Mouse (Mus musculus): Measurements from ENCODE around the gene Nmur1. TPM values are rescaled to one million over a fixed set of nuclear protein-coding genes. Genes with fewer than 3 reads are reported as not detected.

The Nmur1 gene
- total and polyA plus RNA-seq, 3 experiments, result not detected

- peak; percentile 57 for DNase-seq (ENCODE audit: low read depth, low spot score)
- Histone ChIP-seq H3K9me3 (replicated peaks; ENCODE audit: insufficient read depth, low read length) (no peaks in the 10 kb centered on the region), H3K4me1 (ENCODE audit: control insufficient read depth in 1 of 2, insufficient read depth in 2 of 2, low read length in 2 of 2) (peaks cover 0 to 6% of the 10 kb centered on the region in 2 experiments; a peak in 2 of 4 replicates), H3K27ac (ENCODE audit: control insufficient read depth, low read depth, low read length) (peak overlapping the region; percentile 66), H3K27me3 (ENCODE audit: control insufficient read depth in 1 of 2, insufficient read depth in 2 of 2, low read length in 2 of 2) (no peaks in the 10 kb centered on the region), H3K4me3 (ENCODE audit: control insufficient read depth in 1 of 2, insufficient read depth in 1 of 2, low read depth in 2 of 2, low read length in 2 of 2) (no peak overlapping the region), H3K36me3 (ENCODE audit: control insufficient read depth in 1 of 2, insufficient read depth in 2 of 2, low read length in 2 of 2) (peaks cover 17 to 50% of the 10 kb centered on the region in 2 experiments; a peak in 3 of 4 replicates), H3K79me2 (ENCODE audit: control insufficient read depth, insufficient read depth, low read length, poor library complexity) (no peaks in the 10 kb centered on the region), H3K9ac (ENCODE audit: control insufficient read depth, low read depth, low read length, poor library complexity, severe bottlenecking) (no peak overlapping the region)
- no peak for TF ChIP-seq TCF12 (IDR thresholded peaks at IDR 0.05; ENCODE audit: low read depth, low read length)
- no peak for TF ChIP-seq ZKSCAN1 (IDR thresholded peaks at IDR 0.05; ENCODE audit: low read depth, low read length)
- TF ChIP-seq MEF2A (IDR thresholded peaks at IDR 0.05; ENCODE audit: extremely low read depth, insufficient replicate concordance, low read depth, low read length, poor library complexity, severe bottlenecking), result no peak
- no peak for TF ChIP-seq ELF1 (IDR thresholded peaks at IDR 0.05; ENCODE audit: low read depth, low read length)
- no peak for TF ChIP-seq E2F4 (IDR thresholded peaks at IDR 0.05; ENCODE audit: borderline replicate concordance, low read depth, low read length)
- TF ChIP-seq ZC3H11A (IDR thresholded peaks at IDR 0.05; ENCODE audit: low read depth, low read length), result no peak
- TF ChIP-seq ZNF384 (IDR thresholded peaks at IDR 0.05; ENCODE audit: low read depth, low read length), result no peak
- no peak for TF ChIP-seq MAFK (IDR thresholded peaks at IDR 0.05; ENCODE audit: borderline replicate concordance, low read depth, low read length)
- no peak for TF ChIP-seq JUND (IDR thresholded peaks at IDR 0.05; ENCODE audit: low read depth, low read length)
- TF ChIP-seq ETS1 (IDR thresholded peaks at IDR 0.05; ENCODE audit: low read depth, low read length), result no peak
- no peak for TF ChIP-seq MXI1 (IDR thresholded peaks at IDR 0.05; ENCODE audit: low read depth, low read length)
- peak; percentile 19; the same call in 1 of the 2 replicates for TF ChIP-seq CHD2 (IDR thresholded peaks at IDR 0.05; ENCODE audit: low read length)
- TF ChIP-seq TAL1 (IDR thresholded peaks at IDR 0.05; ENCODE audit: low read length), result no peak
- TF ChIP-seq GATA1 (IDR thresholded peaks at IDR 0.05; ENCODE audit: low read depth, low read length), result no peak
- no peak for TF ChIP-seq RCOR1 (IDR thresholded peaks at IDR 0.05; ENCODE audit: low read depth, low read length)
- TF ChIP-seq MAX (IDR thresholded peaks at IDR 0.05; ENCODE audit: low read length), result no peak
- no peak for TF ChIP-seq GABPA (IDR thresholded peaks at IDR 0.05; ENCODE audit: low read depth, low read length)
- TF ChIP-seq SIN3A (IDR thresholded peaks at IDR 0.05; ENCODE audit: low read length), result no peak
- TF ChIP-seq ZMIZ1 (IDR thresholded peaks at IDR 0.05; ENCODE audit: low read depth, low read length), result peak; percentile 53
- TF ChIP-seq USF1 (IDR thresholded peaks at IDR 0.05; ENCODE audit: low read depth, low read length), result no peak
- TF ChIP-seq MAZ (IDR thresholded peaks at IDR 0.05; ENCODE audit: low read depth, low read length), result no peak
- no peak for TF ChIP-seq KAT2A (conservative IDR thresholded peaks at IDR 0.05; ENCODE audit: low read depth, low read length)
- no peak; the same call in 1 of the 2 replicates for TF ChIP-seq MYB (IDR thresholded peaks at IDR 0.05; ENCODE audit: low read depth, low read length)
- 0 out of 2 replicates have a peak, but pooled peaks have one; percentile 30 for TF ChIP-seq POLR2AphosphoS2 (IDR thresholded peaks at IDR 0.05; ENCODE audit: low read length)
- no peak for TF ChIP-seq USF2 (IDR thresholded peaks at IDR 0.05; ENCODE audit: borderline replicate concordance in 1 of 2, insufficient read depth in 1 of 2, low read depth in 1 of 2, low read length in 2 of 2)
- no peak for TF ChIP-seq CTCF (IDR thresholded peaks at IDR 0.05 in 2 of 3, conservative IDR thresholded peaks at IDR 0.05 in 1 of 3; ENCODE audit: control insufficient read depth in 1 of 3, insufficient read depth in 1 of 3, low read depth in 2 of 3, low read length in 3 of 3, poor library complexity in 1 of 3, severe bottlenecking in 1 of 3)
- peak; percentile 49; the same call in 1 of the 2 replicates for TF ChIP-seq CHD1 (IDR thresholded peaks at IDR 0.05; ENCODE audit: low read depth, low read length)
- TF ChIP-seq SMC3 (IDR thresholded peaks at IDR 0.05; ENCODE audit: low read depth, low read length), result no peak; the same call in 1 of the 2 replicates
- no peak for TF ChIP-seq POLR2AphosphoS5 (IDR thresholded peaks at IDR 0.05; ENCODE audit: borderline replicate concordance, low read depth, low read length)
- TF ChIP-seq MYC (IDR thresholded peaks at IDR 0.05; ENCODE audit: low read depth, low read length), result no peak
- TF ChIP-seq RAD21 (IDR thresholded peaks at IDR 0.05; ENCODE audit: low read depth, low read length), result no peak
- 0 out of 2 replicates have a peak, but pooled peaks have one; percentile 3 for TF ChIP-seq HCFC1 (IDR thresholded peaks at IDR 0.05; ENCODE audit: low read depth, low read length)
- TF ChIP-seq NRF1 (IDR thresholded peaks at IDR 0.05; ENCODE audit: insufficient read depth, low read depth, low read length, poor library complexity, severe bottlenecking), result no peak
- no peak for TF ChIP-seq EP300 (IDR thresholded peaks at IDR 0.05; ENCODE audit: low read depth in 1 of 2, low read length in 2 of 2)
- TF ChIP-seq NELFE (IDR thresholded peaks at IDR 0.05; ENCODE audit: low read depth, low read length), result peak; percentile 24; the same call in 1 of the 2 replicates
- no peak for TF ChIP-seq TBP (IDR thresholded peaks at IDR 0.05; ENCODE audit: low read depth, low read length)
- TF ChIP-seq UBTF (IDR thresholded peaks at IDR 0.05; ENCODE audit: borderline replicate concordance, insufficient read depth, low read depth, low read length), result no peak
- no peak for TF ChIP-seq BHLHE40 (IDR thresholded peaks at IDR 0.05; ENCODE audit: borderline replicate concordance, low read depth, low read length)
Measured at GRCm38 (mm10) chr1:86345069-86345468, 81.0 kb downstream of the Nmur1 start.
